Mouse (Mus musculus): ENCODE data around the gene Krtap26-1. TPM values are rescaled to one million over a fixed set of nuclear protein-coding genes. Genes with fewer than 3 reads are reported as not detected.

Gene Krtap26-1
- polyA plus RNA-seq, 1 experiment from 2014 or later: not detected

DNA sequence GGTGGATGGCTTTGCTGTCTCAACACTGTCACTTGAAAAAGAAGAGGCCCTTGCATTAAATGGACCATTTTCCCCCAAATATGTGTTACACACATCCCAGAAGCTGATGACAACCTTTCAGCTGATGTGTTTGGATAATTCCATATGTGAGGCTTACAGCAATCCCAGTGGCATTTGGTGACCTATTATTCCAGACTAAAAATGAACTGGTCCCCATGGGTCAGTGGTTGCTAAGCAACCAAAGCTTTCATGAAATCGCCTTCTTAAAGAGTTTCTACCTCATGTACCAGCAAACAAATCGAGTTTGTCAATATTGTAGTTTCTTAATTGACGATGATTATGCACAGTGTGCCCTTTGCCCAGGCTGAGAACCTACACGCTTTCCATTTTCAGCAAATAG is 34.9 kb downstream of the Krtap26-1 start:
- no peak overlapping the region for H3K4me3 ChIP-seq
- no peak overlapping the region for H3K9ac ChIP-seq
- ATAC-seq (ENCODE audit: low read depth): no peak
- no peaks in the 10 kb centered on the region for H3K36me3 ChIP-seq
- no peaks in the 10 kb centered on the region for H3K9me3 ChIP-seq
- H3K4me2 ChIP-seq: no peak overlapping the region
- WGBS: 82% methylated on average over 4 of the region's 4 CpGs
- no peak overlapping the region for H3K27ac ChIP-seq (replicated peaks)
- H3K27me3 ChIP-seq: no peaks in the 10 kb centered on the region
- H3K4me1 ChIP-seq (replicated peaks): no peaks in the 10 kb centered on the region

DNA sequence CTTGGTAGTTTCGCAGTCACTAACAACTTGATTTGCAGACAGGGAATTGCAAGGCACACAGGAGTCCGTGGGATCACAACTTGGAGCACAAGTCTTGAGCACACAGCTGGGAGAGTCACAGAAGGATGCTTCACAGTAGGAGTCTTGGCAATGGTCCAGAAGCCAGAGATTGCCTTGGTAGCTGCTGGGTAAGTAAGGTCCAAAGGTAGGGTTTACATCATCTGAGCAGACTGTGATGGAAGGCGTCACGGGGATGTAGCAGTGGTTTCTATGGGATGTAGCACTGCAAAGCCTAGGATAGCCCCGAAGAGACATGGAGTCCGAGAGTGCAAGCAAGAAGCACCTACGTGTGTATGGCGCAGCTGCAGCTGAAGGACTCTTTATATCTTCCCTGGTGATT is 35.7 kb downstream of the Krtap26-1 start, which contains the start of gene Krtap24-1:
Gene Krtap24-1, minus strand, starts transcription at position 358 of the 400 bp plus-strand sequence.
- 91% methylated on average over 8 of the region's 8 CpGs for WGBS

DNA sequence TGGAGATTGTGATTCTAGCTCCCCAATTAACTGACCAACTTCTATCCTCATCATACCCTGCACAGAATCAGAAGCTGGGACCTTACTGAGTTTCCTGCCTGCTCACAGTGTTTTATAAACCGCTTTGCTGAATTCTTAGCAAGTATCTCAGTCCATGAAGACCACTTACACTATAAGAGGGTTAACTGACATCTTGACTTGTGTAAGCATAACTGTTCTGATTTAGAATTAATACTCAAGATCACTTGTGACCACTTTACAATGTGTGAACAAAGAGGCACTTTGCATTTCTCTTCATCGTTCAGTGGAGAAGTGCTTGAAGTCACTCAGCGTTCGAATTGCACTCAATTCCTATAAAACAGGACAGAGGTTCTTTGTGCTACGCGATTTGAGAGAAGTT is 43.0 kb downstream of the Krtap26-1 start:
- Histone ChIP-seq H3K4me1 (replicated peaks) (peaks cover 12% of the 10 kb centered on the region), H3K4me3 (no peak overlapping the region), H3K9ac (no peak overlapping the region), H3K27ac (replicated peaks) (no peak overlapping the region), H3K36me3 (no peaks in the 10 kb centered on the region), H3K9me3 (no peaks in the 10 kb centered on the region), H3K4me2 (no peak overlapping the region), H3K27me3 (no peaks in the 10 kb centered on the region)
- WGBS: 85% methylated on average over 6 of the region's 6 CpGs
- no peak for ATAC-seq (ENCODE audit: low read depth)

More for the DNA sequence above, 35.7 kb downstream of the Krtap26-1 start, which contains the start of gene Krtap24-1:
- Histone ChIP-seq H3K4me2 (no peak within 1 kb of the TSS), H3K4me3 (no peak within 1 kb of the TSS), H3K9me3 (no peaks in the 10 kb centered on the region), H3K4me1 (replicated peaks) (no peaks in the 10 kb centered on the region), H3K36me3 (no peaks in the 10 kb centered on the region), H3K27me3 (no peaks in the 10 kb centered on the region), H3K27ac (replicated peaks) (no peak within 1 kb of the TSS), H3K9ac (no peak within 1 kb of the TSS)
- ATAC-seq (ENCODE audit: low read depth): no peak

DNA sequence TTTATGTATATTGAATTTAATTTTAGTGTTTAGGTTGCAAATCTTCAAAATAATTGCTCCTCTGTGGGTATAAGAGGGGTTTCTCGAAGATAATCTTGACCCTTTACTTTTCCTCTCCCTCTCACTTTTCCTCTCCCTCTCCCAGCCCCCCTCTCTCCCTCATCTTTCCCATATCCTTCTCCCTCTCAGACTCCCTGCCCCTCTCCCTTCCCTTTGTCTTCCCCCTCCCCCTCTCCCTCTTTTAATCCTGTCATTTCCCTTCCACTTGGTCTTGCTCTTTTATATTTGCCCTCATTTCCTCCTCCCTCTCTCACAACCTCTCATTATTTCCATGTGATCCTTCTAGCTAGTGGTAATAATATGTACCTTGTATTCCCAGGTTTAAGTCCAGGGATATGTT is 45.1 kb downstream of the Krtap26-1 start:
- no peak overlapping the region for H3K4me3 ChIP-seq
- peaks cover 13% of the 10 kb centered on the region for H3K4me1 ChIP-seq (replicated peaks)
- H3K27me3 ChIP-seq: no peaks in the 10 kb centered on the region
- no peak overlapping the region for H3K27ac ChIP-seq (replicated peaks)
- H3K36me3 ChIP-seq: no peaks in the 10 kb centered on the region
- no peak for ATAC-seq (ENCODE audit: low read depth)
- H3K4me2 ChIP-seq: no peak overlapping the region
- no peak overlapping the region for H3K9ac ChIP-seq
- H3K9me3 ChIP-seq: no peaks in the 10 kb centered on the region
- 68% methylated on average over 1 of the region's 1 CpGs for WGBS

DNA sequence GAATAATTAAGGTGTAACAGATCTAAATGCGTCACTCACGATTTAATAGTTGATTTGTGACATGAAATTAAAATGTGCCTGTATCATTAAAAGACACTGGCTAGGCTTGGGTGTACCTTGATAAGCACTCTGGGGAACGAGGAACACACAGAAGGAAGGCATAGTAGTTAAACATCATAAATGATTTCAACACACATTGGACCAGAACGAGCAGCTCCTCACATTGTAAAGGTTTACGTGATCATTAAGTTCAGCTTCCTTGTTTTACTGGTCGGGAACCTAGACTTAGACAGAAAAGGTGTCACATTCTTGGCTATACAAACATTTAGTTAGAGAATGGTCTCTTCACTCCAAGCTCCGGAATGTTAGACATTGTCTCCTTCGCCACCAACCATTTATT is 47.3 kb downstream of the Krtap26-1 start:
- H3K4me3 ChIP-seq: no peak overlapping the region
- H3K9ac ChIP-seq: no peak overlapping the region
- H3K27ac ChIP-seq (replicated peaks): no peak overlapping the region
- ATAC-seq (ENCODE audit: low read depth): no peak
- peak overlapping the region; percentile 40 for H3K4me2 ChIP-seq
- H3K36me3 ChIP-seq: no peaks in the 10 kb centered on the region
- no peaks in the 10 kb centered on the region for H3K9me3 ChIP-seq
- H3K4me1 ChIP-seq (replicated peaks): peaks cover 13% of the 10 kb centered on the region
- 51% methylated on average over 8 of the region's 8 CpGs for WGBS
- H3K27me3 ChIP-seq: no peaks in the 10 kb centered on the region

DNA sequence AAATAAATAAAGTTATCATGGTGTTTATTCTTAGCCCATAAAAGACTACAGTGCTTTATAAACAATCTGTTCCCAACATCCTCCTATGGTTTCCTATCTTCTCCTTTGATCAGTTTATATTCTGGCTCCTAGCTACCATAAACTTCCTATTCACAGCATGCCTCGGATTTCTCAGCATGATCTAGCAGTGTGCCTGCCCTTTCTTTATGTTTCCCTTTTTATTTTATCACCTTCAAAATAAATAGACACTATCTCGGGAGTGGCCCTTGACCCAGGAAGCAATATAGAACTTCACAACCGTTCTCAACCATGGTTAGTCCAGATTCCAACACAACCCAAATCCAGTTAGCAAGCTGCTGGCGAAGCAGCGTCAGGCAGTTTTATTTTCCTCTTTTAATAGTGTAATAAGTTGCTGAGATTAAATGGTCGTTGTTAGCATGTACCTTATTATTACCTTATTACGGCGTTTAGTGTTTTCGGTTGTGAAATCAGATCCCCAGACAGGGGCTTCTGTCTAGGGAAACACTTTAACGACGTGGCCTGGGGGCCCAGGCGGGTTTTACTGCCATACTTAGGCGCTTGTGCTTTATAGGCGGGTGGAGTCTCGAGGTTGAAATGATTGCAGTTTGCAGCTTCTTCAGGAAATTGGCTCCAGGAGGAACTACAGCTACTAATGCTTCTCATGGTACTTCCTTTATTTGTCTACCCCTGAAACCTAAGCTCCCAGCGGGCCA is 47.9 kb downstream of the Krtap26-1 start:
- Histone ChIP-seq H3K27me3 (no peaks in the 10 kb centered on the region), H3K4me1 (replicated peaks) (peaks cover 13% of the 10 kb centered on the region), H3K4me3 (no peak overlapping the region), H3K27ac (replicated peaks) (0 out of 2 replicates have a peak overlapping the region, but pooled peaks have one; percentile 33), H3K9ac (no peak overlapping the region; the same call in 1 of the 2 replicates), H3K36me3 (no peaks in the 10 kb centered on the region), H3K9me3 (no peaks in the 10 kb centered on the region), H3K4me2 (peak overlapping the region; percentile 40)
- 16% methylated on average over 16 of the region's 16 CpGs for WGBS
- ATAC-seq (ENCODE audit: low read depth): peak; percentile 79

Other genes with a start within 250 kb of the Krtap26-1 start
- not detected in 2 replicates for gene Cldn17, start 140.8 kb downstream of the Krtap26-1 start, polyA plus RNA-seq (2015; fragmentation: Nextera tagmentation; extraction: Ambion mirVana)
- 0.44 TPM in 1 of 2 replicates, not detected in the other for gene Cldn8, start 84.6 kb downstream of the Krtap26-1 start, polyA plus RNA-seq (2015; fragmentation: Nextera tagmentation; extraction: Ambion mirVana)
- gene Krtap24-1, start 35.5 kb downstream of the Krtap26-1 start, polyA plus RNA-seq (2015; fragmentation: Nextera tagmentation; extraction: Ambion mirVana): not detected in 2 replicates
- not detected in 2 replicates for gene 2310079G19Rik, start 20.1 kb downstream of the Krtap26-1 start, polyA plus RNA-seq (2015; fragmentation: Nextera tagmentation; extraction: Ambion mirVana)
- gene Krtap27-1, start 23.9 kb upstream of the Krtap26-1 start, polyA plus RNA-seq (2015; fragmentation: Nextera tagmentation; extraction: Ambion mirVana): not detected in 2 replicates
- not detected in 2 replicates for gene 2310061N02Rik, start 60.2 kb upstream of the Krtap26-1 start, polyA plus RNA-seq (2015; fragmentation: Nextera tagmentation; extraction: Ambion mirVana)
- gene Krtap13-1, start 81.1 kb upstream of the Krtap26-1 start, polyA plus RNA-seq (2015; fragmentation: Nextera tagmentation; extraction: Ambion mirVana): not detected in 2 replicates
- gene Krtap13, start 103.8 kb upstream of the Krtap26-1 start, polyA plus RNA-seq (2015; fragmentation: Nextera tagmentation; extraction: Ambion mirVana): not detected in 2 replicates
- not detected in 2 replicates for gene 2310034C09Rik, start 111.1 kb upstream of the Krtap26-1 start, polyA plus RNA-seq (2015; fragmentation: Nextera tagmentation; extraction: Ambion mirVana)
- not detected in 2 replicates for gene 2310057N15Rik, start 126.4 kb upstream of the Krtap26-1 start, polyA plus RNA-seq (2015; fragmentation: Nextera tagmentation; extraction: Ambion mirVana)
- not detected in 2 replicates for gene Gm5965, start 130.1 kb upstream of the Krtap26-1 start, polyA plus RNA-seq (2015; fragmentation: Nextera tagmentation; extraction: Ambion mirVana)
- gene Gm20741, start 164.4 kb upstream of the Krtap26-1 start, polyA plus RNA-seq (2015; fragmentation: Nextera tagmentation; extraction: Ambion mirVana): not detected in 2 replicates
- not detected in 2 replicates for gene Krtap15, start 172.4 kb upstream of the Krtap26-1 start, polyA plus RNA-seq (2015; fragmentation: Nextera tagmentation; extraction: Ambion mirVana)
- gene Krtap14, start 178.3 kb upstream of the Krtap26-1 start, polyA plus RNA-seq (2015; fragmentation: Nextera tagmentation; extraction: Ambion mirVana): not detected in 2 replicates
- gene Krtap19-1, start 221.6 kb upstream of the Krtap26-1 start, polyA plus RNA-seq (2015; fragmentation: Nextera tagmentation; extraction: Ambion mirVana): not detected in 2 replicates
- gene Krtap19-2, start 226.5 kb upstream of the Krtap26-1 start, polyA plus RNA-seq (2015; fragmentation: Nextera tagmentation; extraction: Ambion mirVana): not detected in 2 replicates
- gene Krtap19-3, start 230.2 kb upstream of the Krtap26-1 start, polyA plus RNA-seq (2015; fragmentation: Nextera tagmentation; extraction: Ambion mirVana): not detected in 2 replicates
- not detected in 2 replicates for gene Krtap19-4, start 237.3 kb upstream of the Krtap26-1 start, polyA plus RNA-seq (2015; fragmentation: Nextera tagmentation; extraction: Ambion mirVana)
- gene Krtap19-5, start 248.7 kb upstream of the Krtap26-1 start, polyA plus RNA-seq (2015; fragmentation: Nextera tagmentation; extraction: Ambion mirVana): not detected in 2 replicates

Measured in neural tube, embryonic 13.5 days (tissue).